Mouse (Mus musculus) small intestine, adult 2 months (tissue): Measurements from ENCODE around the gene Rln3.

Experiments used
- CTCF ChIP-seq: fragments of 200-500 bp; IDR thresholded peaks from 2 replicates; pipeline ENCODE4 v1.5.1; 2012; ENCODE audit warnings: low read depth, mild to moderate bottlenecking, control low read depth, inconsistent platforms, low read length, moderate library complexity, mixed read lengths; ENCODE audit not compliant: insufficient replicate concordance, insufficient read length; ENCODE audit errors: extremely low read depth
- POLR2A ChIP-seq: fragments of 200-500 bp; IDR thresholded peaks from 2 replicates; pipeline ENCODE4 v1.6.1; 2012; ENCODE audit warnings: low read depth, mild to moderate bottlenecking, control low read depth, inconsistent platforms, low read length, moderate library complexity

GRCm38 (mm10) chr8:83995973-83996372 lies 48.8 kb downstream of the Rln3 start:
- TF ChIP-seq CTCF (no peak), POLR2A (no peak)
